Mouse (Mus musculus) frontal cortex, postnatal 14 days (tissue): ENCODE measurements around the gene Clasrp.
"Not testable (repeated sequence)": the region's sequence is repeated elsewhere in the genome, so short reads cannot be mapped to it uniquely, and the experiment has no call there.

Experiments
- DNase-seq, 2 experiments: peaks; one replicate each; pipeline ENCODE4 v3.0.0; 2022; ENCODE audit warnings: low spot score in 2 of 2

Gene Clasrp

GRCm38 (mm10) chr7:19609641-19610332 is 5.5 kb upstream of the Clasrp start:
- no peak for DNase-seq

- no peak for DNase-seq
Observed at GRCm38 (mm10) chr7:19607291-19607690, 3.0 kb upstream of the Clasrp start.

- not testable (repeated sequence) for DNase-seq
Observed at GRCm38 (mm10) chr7:19604606-19605214, 424 bp upstream of the Clasrp start.

GRCm38 (mm10) chr7:19603055-19603454 is 1.2 kb downstream of the Clasrp start:
- DNase-seq = no peak

GRCm38 (mm10) chr7:19600562-19600961 is 3.7 kb downstream of the Clasrp start:
- no peak for DNase-seq

GRCm38 (mm10) chr7:19593061-19593730 is 11.1 kb downstream of the Clasrp start:
- no peak for DNase-seq

GRCm38 (mm10) chr7:19589917-19590316 is 14.4 kb downstream of the Clasrp start:
- DNase-seq = peak; percentile 43 to 50

- no peak for DNase-seq
Observed at GRCm38 (mm10) chr7:19589207-19589606, 15.1 kb downstream of the Clasrp start.

GRCm38 (mm10) chr7:19586269-19586668 is 18.0 kb downstream of the Clasrp start:
- DNase-seq = no peak

GRCm38 (mm10) chr7:19580634-19581033 is 23.7 kb downstream of the Clasrp start:
- DNase-seq = no peak

GRCm38 (mm10) chr7:19579751-19580150 is 24.5 kb downstream of the Clasrp start:
- no peak for DNase-seq

GRCm38 (mm10) chr7:19578436-19578835 is 25.9 kb downstream of the Clasrp start:
- DNase-seq = no peak

- no peak for DNase-seq
Observed at GRCm38 (mm10) chr7:19577877-19578414, 26.3 kb downstream of the Clasrp start.

GRCm38 (mm10) chr7:19577141-19577852 is 27.0 kb downstream of the Clasrp start, which contains the start of the genes Zfp296 and Gemin7:
Zfp296 (plus strand) TSS chr7:19577287.
Gemin7 (minus strand) TSS chr7:19577595.
- DNase-seq = no peak

GRCm38 (mm10) chr7:19575559-19575958 is 28.7 kb downstream of the Clasrp start:
- no peak for DNase-seq

- no peak for DNase-seq
Observed at GRCm38 (mm10) chr7:19573776-19574140, 30.5 kb downstream of the Clasrp start.

GRCm38 (mm10) chr7:19572926-19573775 is 31.1 kb downstream of the Clasrp start:
- peak; percentile 52 to 59 for DNase-seq

- DNase-seq = no peak
Observed at GRCm38 (mm10) chr7:19569647-19570046, 34.6 kb downstream of the Clasrp start.

- no peak for DNase-seq
Observed at GRCm38 (mm10) chr7:19567426-19567825, 36.9 kb downstream of the Clasrp start.

- DNase-seq = no peak
Observed at GRCm38 (mm10) chr7:19565803-19566202, 38.5 kb downstream of the Clasrp start.

GRCm38 (mm10) chr7:19564455-19564854 is 39.8 kb downstream of the Clasrp start:
- no peak for DNase-seq
